Mouse (Mus musculus): ENCODE results near the gene Pnldc1.

DNA sequence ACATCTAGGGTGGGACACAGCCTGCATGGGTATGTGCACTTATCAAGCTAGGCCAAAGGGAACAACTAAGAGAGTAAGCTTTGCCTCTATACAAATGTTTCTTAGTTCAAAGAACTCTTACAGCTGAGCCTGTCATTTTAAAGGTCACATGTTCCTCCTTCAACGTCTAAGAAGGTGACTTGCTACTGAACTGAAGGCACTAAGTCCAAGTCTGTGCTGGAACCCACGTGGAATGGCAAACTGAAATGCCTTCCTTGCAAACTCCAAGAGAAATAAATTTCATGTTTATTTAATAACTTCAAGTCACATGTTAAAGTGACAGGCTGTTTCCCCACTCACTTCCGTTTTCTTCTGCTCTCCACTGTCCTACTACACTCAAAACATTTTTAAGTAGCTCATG is 52.6 kb downstream of the Pnldc1 start:
- no peak for TF ChIP-seq CTCF (IDR thresholded peaks at IDR 0.05; ENCODE audit: low read depth)
- TF ChIP-seq EP300 (IDR thresholded peaks at IDR 0.05; ENCODE audit: low read depth), result no peak

Data from heart, postnatal 0 days (tissue).